Mouse (Mus musculus): Measurements from ENCODE around the gene Pitpnc1.

DNA sequence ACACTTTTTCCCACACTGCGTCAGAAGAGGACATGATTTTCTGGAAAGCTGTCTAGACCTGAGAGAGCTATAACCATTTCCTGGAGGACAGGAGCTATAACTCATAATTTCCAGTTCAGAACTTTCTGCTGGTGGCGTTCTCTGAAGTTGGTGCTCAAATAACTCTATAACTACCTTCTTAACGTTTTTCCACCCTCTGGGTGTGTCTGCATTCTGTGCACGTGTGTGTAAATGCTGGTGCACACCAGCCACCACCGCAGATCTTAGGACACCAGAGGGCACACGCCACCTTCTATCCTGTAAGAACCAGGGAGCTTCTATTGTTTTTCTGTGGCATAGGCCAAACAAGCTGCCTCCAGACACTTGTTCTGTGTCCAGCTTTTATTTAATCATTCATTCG is 11.5 kb downstream of the Pitpnc1 start:
- TF ChIP-seq POLR2A (IDR thresholded peaks at IDR 0.05; ENCODE audit: insufficient read depth, low read depth, low read length) (no peak), CTCF (IDR thresholded peaks at IDR 0.05; ENCODE audit: insufficient read depth, low read depth, low read length) (no peak)
